Mouse (Mus musculus): ENCODE data around the gene Mypn.

Mypn gene

DNA sequence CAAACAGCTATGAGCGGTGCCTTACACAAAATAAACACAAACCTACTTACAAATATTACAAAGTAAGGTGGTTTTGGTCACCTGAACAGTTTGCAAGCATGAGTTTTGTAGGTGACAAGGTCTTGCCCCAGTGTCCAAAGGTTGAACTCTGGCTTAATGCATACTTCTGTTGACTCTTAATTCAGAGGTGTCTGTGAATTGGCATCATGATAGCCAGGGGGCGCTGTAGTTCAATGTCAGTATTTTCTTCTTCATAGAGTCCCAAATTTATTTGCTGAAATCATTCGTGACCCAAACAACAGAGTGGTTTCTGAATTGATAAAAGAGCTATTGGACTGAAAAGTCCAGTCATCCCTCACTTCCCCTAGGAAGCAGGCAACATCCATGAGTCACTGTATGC lies 50.2 kb downstream of the Mypn start:
- DNase-seq = peak; percentile 87

DNA sequence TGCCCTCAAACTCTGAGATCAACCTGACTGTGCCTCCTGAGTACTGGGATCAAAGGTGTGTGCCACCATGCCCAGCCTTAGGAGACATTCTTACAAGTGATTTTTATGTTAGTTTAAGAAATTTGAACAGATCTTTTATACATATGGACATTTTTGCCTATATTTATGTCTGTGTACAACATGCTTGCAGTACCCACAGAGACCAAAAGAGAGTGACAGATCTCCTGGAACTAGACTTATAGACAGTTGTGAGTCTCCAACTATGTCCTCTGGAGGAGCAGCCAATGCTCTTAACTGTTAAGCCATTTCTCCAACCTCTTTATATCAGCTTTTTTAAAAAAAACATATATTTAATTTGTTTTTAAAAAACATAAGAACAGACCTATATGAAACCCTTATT lies 51.4 kb downstream of the Mypn start:
- DNase-seq = no peak

DNA sequence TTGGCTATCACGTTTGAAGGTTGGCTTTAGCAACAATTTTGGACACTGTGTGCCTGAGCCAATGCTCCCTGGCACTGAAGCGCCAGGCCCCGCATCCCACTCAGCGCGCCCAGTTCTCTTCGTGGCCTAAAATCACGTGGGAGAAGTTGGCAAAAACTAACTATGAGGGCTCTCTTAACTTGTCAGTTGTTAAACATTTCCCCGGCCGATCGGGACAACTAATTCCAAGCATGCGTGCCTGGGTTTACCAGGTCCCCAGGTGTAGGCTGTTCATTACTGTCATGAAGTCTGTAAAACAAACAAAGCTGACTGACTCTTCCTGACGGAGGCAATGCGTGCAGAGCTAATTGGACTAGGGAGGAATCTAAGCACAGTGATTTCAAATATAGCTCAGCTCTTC lies 61.1 kb downstream of the Mypn start:
- peak; percentile 18 for DNase-seq

DNA sequence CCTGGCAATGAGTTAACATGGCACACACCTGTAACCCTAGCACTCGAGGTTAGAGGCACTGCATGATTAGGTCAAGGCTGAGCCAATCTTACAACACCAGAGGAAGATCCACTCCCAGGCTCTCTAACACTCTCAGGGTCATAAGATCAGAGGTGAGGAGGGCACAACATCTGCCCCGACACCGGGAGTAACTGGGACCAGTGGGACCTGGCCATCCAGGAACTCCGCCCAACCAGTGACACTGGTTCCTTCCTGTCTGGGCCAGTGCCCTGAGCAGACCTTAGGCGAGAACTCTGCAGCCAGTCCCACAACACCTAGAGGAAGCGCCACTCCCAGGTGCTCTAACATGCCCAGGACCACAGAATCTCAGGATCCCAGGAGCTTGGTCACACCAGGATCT lies 67.3 kb downstream of the Mypn start:
- DNase-seq = no peak

DNA sequence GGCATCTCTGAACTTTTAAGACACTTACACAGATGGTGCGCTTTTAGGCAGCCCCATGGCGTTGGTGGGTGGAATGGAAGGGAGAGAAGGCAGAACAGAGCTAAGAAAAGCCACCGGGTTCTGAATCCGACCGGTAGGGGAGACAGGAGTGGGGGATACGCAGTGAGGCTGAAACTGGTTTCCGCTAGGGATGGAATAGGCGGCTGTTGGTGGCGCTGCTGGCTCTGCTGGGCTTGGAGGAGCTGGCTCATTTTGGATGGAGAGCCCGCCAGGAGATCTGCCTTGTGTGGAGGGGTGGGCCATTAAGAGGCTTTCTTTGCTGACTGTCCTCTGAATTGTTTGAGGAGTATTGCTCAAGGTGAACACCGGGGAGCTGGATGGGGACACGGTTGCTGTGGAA lies 68.1 kb downstream of the Mypn start:
- DNase-seq = no peak

DNA sequence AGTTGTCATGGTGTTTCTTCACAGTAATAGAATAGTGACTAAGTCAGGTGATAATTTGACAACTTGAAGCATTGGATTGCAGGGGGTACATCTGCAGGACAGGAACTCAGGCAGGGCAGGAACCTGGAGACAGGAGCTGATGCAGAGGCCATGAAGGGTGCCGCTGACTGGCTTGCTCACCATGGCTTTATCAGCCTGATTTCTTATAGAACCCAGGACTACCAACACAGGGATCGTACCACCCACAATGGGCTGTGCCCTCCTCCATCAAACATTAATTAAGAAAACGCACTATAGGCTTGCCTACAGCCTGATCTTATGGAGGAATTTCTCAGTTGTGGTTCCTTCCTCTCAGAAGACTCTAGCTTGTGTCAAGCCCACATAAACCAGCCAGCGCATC lies 70.4 kb downstream of the Mypn start:
- DNase-seq = no peak

DNA sequence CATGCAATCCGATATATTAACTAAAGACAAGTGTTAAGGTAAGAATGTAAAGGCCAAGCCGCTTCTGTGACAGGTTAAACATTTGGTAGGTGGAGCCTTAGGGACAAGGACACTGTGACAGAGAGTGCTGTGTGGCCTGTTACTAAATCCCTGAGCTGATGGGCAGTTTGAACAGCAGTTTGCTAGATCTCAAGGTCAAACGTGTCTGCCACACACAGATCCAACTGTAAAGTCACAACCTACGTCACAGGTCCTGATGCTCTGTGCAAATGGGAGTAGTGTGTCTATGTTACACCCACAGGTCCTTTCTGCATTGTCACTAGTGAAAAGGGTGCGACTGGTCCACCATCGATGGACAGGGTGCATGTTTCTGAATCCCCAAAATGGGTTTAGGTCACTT lies 71.4 kb downstream of the Mypn start:
- DNase-seq = no peak

DNA sequence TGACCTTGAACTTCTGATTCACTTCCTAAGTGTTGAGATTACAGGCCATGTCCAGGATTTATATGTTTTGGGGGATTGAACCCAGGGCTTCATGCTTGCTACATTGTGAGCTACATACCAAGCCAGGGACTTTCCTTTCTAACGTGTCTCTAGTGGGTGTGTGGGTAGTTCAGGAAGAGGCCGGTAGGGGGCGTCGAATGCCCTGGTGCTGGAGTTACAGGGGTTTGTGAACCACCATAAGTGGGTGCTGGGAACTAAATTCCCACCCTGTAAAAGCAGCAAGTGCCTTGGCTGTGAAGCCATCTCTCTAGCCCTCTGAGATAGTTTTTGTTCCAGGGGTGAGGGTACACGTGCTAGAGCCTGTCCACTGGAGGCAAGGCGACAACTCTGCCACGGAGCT lies 73.3 kb downstream of the Mypn start:
- no peak for DNase-seq

DNA sequence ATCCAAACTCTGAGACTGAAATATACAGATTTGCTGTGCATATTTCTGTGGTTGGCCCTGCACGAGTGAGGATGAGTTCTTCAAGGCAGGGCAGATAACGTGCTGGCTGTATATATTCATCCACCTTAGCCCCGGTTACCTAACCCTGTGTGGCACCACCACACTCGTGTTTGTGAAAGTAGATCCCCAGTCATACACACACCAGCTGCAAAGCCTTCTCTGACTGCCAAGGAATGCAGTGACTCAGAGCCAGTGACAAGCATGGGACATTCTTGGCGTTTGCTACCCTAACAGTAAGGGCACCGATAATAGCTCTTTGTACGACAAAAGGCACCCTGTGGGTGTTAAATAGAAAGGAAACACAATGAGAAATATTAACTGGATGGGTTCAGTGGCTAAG lies 75.5 kb downstream of the Mypn start:
- no peak for DNase-seq

DNA sequence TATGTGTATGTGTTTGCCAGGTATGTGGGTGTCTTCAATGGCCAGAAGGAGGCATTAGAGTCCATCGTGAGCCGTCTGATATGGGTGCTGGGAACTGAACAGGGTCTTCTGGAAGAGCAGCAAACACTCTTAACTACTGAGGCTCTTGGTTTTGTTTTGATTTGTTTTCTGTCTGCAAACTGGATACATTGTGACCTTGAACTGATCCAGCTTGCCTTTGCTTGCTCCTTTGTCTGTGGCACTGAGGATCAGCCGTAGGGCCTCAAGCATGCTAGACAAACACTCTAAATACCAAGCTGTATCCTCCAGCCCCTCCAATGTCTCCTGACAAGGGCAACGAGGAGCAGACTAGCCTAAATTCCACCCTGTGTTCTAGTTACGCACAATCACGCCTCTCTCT lies 76.6 kb downstream of the Mypn start:
- DNase-seq = no peak

DNA sequence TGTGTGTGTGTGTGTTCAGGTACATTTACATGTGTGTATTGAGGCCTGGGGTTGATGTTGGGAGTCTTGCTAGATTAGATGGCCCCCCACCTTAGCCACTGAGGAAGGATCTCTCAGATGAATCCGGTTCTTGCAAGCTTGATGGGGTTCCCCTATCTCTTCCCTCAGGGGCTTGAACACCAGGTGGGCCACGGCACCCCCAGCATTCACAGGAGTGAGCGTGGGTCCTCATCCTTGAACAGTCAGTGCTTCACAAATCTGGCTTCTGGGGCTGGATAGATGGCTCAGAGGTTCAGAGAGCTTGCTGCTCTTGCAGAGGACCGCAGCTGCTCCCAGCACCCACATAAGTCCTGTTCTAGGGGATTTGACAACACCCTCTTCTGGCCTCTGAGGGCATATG lies 77.6 kb downstream of the Mypn start:
- no peak for DNase-seq

DNA sequence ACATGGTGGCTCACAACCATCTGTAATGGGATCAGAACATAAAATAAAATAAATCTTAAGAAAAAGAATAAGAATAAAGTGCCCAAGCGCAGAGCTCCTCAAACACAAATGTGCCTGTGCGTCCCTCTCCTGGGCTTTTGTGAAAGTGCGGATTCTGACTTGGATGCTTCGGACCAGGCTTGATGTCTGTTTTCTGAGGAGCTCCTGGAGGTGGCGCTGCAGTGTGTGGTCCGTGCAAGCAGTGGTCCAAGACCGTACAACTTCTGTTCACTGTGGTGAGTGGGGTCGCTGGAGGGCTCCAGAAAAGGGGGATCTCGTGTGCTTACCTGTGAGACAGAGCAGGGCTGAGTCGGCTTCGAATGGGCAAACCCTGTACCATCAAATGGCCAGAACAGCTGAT lies 78.4 kb downstream of the Mypn start:
- DNase-seq = no peak

DNA sequence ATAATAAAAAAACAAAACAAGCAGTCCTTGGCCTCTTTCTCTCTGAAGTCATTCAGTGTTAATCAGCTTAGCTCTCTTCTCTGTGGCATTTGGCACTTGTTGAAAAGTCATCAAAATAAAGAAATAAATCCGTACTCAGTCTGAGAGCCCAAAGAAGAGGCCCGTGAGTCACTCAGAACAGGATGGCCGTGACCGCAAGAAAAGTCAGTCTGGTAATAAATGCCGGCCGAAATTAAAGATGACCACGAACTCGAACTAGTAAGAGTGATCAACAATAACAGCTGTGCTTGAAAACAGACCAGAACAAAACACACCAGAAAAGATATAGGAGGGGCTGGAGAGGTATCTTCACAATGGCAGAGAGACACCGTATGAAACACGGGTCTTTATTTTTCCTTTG lies 79.7 kb downstream of the Mypn start:
- DNase-seq = no peak

DNA sequence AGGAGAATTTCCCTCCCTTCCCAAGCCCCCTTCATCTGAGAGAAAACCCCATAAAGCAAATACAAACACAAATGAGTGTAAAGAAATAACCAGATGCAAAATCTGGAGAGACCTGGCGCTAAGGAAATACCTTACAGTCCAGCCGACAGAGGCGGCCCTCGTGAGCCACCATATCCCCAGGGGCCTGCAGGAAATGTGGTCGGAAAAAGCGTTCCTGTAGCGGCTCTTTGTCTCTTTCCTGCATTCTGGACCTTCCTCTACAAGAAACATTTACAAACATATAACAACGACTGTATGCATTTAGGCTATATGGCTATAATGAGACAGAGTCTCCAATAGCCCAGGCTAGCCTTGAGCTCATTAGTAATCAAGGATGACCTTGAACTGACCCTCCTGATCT lies 80.6 kb downstream of the Mypn start:
- DNase-seq = no peak

DNA sequence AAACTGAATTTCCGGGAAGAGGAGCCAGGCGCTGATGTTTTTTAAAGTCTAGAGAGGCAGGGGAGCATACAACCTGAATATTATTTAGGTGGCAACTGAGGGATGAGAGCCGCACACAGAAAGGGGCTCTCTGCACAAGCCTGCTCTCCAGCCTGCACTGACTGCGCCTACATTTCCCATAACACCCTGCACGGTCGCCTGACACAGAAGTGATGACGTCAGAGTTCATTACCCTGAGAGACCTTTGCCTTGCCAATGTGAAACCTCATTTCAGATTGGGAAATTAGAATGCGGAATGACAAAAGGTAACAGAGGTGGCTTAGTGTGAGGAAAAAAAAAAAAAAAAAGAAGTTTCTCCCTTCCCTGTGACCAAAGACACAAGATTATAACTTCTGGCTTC lies 81.2 kb downstream of the Mypn start:
- DNase-seq = peak; percentile 49

DNA sequence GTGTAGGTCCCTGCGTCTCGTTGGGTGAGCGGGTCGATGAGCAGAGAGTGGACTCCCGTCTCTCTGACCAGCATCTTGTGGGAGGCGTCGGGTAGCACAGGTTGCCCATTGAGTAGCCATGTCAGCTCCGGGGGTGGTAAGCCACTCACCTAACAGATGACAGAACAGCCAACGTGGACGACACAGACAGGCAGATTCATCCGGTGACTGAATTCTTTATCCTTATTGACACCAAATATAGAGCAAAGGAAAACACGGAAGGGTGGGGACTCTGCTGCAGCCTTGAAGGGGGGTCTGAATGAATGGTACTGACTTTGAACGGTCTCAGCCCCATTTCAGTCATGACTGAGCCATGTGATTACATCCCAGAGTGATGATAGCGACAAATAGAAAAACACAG lies 81.8 kb downstream of the Mypn start:
- no peak for DNase-seq

DNA sequence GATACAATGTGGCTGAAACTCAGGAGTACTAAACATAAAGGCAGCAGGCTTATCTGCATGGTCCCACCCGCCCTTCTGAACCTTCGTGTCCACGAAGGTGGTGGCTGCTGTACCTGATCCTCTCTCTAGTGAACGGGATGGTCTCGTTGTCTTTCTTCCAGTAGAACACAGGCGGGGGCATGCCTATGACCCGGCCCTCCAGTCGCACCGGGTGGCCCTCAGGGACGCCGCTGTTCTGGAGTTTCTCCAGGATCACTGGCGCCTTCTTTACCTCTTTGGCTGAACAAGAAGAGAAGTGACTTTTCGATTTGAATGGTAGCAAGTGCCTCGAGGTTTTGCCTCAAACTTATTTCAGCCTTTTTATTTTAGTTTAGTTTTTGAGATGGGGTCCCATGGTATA lies 83.8 kb downstream of the Mypn start:
- no peak for DNase-seq

DNA sequence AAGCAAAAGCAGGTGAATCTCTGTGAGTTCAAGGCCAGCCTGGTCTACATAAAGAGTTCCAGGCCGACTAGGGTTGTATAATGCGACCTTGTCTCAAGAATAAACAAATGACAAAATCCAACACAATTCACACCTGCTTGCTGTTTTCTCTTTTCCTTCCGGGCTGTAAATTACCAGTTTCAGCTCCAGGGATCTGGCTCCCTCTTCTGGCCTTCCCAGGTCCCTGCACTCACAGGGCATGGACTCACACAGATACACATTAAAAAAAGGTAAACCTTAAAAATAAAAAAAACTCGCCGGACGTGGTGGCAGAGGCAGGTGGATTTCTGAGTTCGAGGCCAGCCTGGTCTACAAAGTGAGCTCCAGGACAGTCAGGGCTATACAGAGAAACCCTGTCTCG lies 86.2 kb downstream of the Mypn start:
- no peak for DNase-seq

DNA sequence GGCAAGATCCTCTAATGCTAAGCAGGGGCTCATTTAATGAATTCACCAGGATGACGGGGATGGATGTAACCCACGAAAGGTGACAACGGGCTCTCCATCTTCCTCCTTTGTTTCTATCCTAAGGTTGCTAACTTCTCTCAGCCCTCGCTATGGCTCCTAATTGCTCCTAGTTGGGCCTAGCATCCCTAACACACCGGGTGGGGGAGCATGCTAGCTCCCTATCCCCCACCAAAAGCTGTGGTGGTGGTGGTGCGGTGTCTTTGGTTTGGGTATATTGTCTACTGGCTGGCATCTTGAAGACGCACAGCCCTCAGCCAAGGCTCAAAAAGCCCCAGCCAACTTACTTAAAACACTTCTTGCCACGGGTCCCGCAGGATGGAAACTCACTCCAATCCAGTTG lies 87.4 kb downstream of the Mypn start:
- no peak for DNase-seq

DNA sequence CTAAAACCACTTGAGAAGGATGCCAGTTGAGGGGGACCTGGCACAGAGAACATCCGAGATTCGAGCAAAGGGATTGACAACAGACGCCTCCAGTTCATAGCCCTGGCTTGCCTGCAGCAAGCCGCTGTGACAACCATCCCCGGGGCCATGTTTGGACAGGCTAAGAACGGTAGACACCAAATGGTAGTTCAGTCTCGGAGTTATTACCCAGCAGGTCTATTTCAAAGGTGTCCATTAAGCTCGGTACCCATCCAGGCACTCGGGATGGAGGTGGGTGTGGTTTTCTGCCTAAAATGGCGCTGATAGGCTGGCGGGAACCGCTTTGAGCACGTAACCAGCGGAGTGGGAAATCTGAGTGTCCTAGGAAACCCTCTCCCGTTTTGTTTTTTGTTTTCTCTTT lies 87.9 kb downstream of the Mypn start:
- no peak for DNase-seq

DNA sequence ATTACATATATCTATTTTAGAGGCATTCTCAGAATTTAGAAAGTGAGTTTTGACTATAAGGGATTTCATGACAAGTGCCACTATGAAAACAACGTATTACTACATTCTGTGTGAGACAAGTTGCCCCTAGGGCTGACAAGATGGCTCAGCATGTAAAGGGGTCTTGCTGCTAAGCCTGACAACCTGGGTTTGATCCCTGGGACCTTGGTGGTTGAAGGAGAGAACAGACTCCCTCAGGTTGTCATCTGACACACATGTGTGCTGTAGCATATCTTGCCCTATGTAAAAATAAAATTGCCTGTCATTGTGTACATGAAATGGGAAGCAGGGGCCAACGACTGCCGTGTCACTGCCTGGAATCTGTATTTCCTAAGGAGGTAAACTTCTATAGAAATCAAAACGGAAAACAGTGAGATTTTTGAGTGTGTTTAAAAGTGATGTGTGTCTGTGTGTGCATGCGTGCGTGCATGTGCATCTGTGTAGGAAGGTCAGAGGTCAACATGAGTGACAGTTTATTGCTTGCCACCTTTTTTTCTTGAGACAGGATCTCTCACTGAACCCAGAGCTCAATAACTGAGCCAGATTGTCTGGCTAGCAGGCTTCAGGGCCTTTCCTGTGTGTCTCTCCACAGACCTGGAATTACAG lies 89.9 kb downstream of the Mypn start:
- DNase-seq = no peak

DNA sequence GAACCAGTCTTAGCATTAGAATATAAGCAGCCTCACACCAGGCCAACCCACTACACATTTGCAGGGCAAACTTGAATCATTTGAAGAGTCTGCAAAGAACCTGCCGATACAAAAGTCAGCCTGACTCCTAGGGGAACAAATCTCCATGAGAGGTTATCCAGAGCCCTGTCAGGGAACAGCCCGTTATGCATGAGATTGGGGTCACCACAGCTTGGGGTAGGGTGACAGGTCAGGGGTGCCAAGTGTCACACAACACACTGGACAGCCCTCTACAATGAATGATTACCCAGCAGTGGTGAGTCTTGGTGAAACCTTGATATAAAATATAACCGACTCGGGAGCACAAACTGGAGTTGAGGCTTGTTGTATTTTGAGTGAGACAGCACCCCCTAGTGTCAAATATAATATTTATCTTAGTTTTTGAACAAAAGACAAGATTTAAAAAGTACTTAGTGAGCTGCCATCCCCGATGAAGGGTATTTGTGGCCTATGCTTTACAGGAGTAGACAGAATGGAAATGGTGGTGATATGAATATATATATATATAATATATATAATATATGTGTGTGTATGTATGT lies 90.6 kb downstream of the Mypn start:
- no peak for DNase-seq

DNA sequence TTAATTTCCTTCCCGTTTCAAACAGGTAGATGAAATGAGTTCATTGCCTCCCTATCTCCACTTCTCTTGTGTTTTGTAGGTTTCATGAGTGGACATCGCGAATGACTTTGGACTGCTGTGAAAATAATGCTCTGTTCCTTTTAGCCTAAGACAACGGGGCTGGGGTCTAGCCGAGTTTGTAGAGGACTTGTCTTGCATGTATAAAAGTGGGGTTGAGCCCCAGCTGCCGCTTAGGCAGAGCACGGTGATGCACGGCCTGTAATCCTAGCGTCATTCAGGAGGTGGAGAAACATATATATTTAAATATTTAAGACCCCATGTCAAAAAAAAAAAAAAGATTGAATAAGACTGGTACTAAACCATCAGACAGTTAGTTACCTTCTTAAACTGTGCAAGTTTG lies 103.1 kb downstream of the Mypn start:
- DNase-seq = no peak

DNA sequence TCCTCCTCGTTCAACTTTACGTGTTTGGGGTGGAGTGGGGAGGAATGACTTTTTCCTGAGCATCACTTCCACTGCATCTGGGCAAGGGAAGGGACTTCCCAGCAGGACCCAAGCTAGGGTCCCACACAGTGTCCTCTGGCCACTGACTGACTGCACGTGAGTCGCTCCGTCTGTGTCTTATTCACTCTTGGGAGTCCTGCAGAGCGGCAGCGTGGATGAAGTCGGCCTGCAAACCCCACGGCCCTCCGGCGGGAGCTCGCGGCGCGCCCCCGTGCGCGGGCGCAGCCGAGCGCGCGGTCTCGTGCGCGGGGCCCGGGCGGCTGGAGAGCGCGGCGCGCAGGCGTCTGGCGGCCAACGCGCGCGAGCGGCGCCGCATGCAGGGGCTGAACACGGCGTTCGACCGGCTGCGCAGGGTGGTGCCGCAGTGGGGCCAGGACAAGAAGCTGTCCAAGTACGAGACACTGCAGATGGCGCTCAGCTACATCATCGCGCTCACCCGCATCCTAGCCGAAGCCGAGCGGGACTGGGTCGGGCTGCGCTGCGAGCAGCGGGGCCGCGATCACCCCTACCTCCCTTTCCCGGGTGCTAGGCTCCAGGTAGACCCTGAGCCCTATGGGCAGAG lies 103.7 kb downstream of the Mypn start:
- peak; percentile 68 for DNase-seq

DNA sequence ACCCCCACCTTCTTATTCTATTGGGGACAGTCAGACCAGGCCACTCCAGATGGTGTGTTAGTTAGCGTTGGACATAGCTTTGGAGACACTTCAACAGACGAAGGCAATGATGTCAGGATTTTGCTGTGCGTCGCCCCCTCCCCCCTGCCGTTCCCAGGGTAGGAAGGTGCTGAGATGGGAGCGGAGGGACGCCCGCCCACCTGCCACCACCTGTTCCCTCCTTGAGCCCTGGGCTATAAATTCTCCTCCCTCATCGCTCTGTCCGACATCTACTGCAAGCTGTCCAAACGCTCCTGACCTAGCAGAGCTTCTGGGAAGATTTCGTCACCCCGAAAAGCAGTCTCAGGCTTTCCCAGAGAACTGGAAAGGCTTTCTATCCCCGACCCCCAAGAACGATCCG lies 104.2 kb downstream of the Mypn start, which contains the start of gene Atoh7:
Atoh7 (plus strand) TSS at position 131 of the 400 bp plus-strand sequence.
- no peak for DNase-seq
